Mouse (Mus musculus) spleen, adult 18-20 months (tissue): ENCODE measurements around the gene Vmn1r157.
"Not testable (repeated sequence)": the region's sequence is repeated elsewhere in the genome, so short reads cannot be mapped to it uniquely, and the experiment has no call there.

Experiments used
- DNase-seq, 2 experiments: peaks; one replicate each; pipeline ENCODE4 v3.0.0; 2022; ENCODE audit warnings: mixed read lengths in 2 of 2

Gene Vmn1r157

GRCm38 (mm10) chr7:22761397-22761796 lies at the start of gene Vmn1r157:
Vmn1r157 (plus strand) TSS chr7:22761697.
- not testable (repeated sequence) for DNase-seq

GRCm38 (mm10) chr7:22719610-22720009 lies 41.9 kb upstream of the Vmn1r157 start, which contains the start of gene Gm4567:
Gm4567 (minus strand) TSS chr7:22719710.
- not testable (repeated sequence) for DNase-seq

- DNase-seq, result not testable (repeated sequence)
These were observed 14.5 kb downstream of the Vmn1r157 start for GRCm38 (mm10) chr7:22775981-22776380.

- DNase-seq, result not testable (repeated sequence)
These were observed 29.2 kb downstream of the Vmn1r157 start, which contains the start of gene Vmn1r158 for GRCm38 (mm10) chr7:22790682-22791081. Vmn1r158 (minus strand) TSS chr7:22790782.
